Mouse (Mus musculus): ENCODE data around the gene Ttc21a.
"Not testable (repeated sequence)": the region's sequence is repeated elsewhere in the genome, so short reads cannot be mapped to it uniquely, and the experiment has no call there.

Gene Ttc21a

GRCm38 (mm10) chr9:119993092-119993844 is 55.9 kb downstream of the Ttc21a start:
- in situ Hi-C loops (cut with MboI; ENCODE audit: low sequenced_read_pairs), result no loop called here

- in situ Hi-C loops (cut with MboI; ENCODE audit: low sequenced_read_pairs), result no loop called here
These were observed 56.8 kb downstream of the Ttc21a start for GRCm38 (mm10) chr9:119994207-119994606.

- in situ Hi-C loops (cut with MboI; ENCODE audit: low sequenced_read_pairs), result no loop called here
These were observed 58.7 kb downstream of the Ttc21a start for GRCm38 (mm10) chr9:119996080-119996479.

GRCm38 (mm10) chr9:119998776-119999175 is 61.4 kb downstream of the Ttc21a start:
- in situ Hi-C loops (cut with MboI; ENCODE audit: low sequenced_read_pairs), result no loop called here

- in situ Hi-C loops (cut with MboI; ENCODE audit: low sequenced_read_pairs), result no loop called here
These were observed 62.2 kb downstream of the Ttc21a start for GRCm38 (mm10) chr9:119999636-120000035.

- in situ Hi-C loops (cut with MboI; ENCODE audit: low sequenced_read_pairs), result no loop called here
These were observed 63.4 kb downstream of the Ttc21a start for GRCm38 (mm10) chr9:120000761-120001160.

- in situ Hi-C loops (cut with MboI; ENCODE audit: low sequenced_read_pairs), result no loop called here
These were observed 64.7 kb downstream of the Ttc21a start for GRCm38 (mm10) chr9:120001945-120002725.

GRCm38 (mm10) chr9:120002893-120003292 is 65.5 kb downstream of the Ttc21a start:
- in situ Hi-C loops (cut with MboI; ENCODE audit: low sequenced_read_pairs), result no loop called here

- in situ Hi-C loops (cut with MboI; ENCODE audit: low sequenced_read_pairs), result no loop called here
These were observed 68.5 kb downstream of the Ttc21a start for GRCm38 (mm10) chr9:120005936-120006335.

GRCm38 (mm10) chr9:120007833-120008232 is 70.4 kb downstream of the Ttc21a start:
- in situ Hi-C loops (cut with MboI; ENCODE audit: low sequenced_read_pairs), result no loop called here

GRCm38 (mm10) chr9:120009226-120009841 is 71.9 kb downstream of the Ttc21a start:
- in situ Hi-C loops (cut with MboI; ENCODE audit: low sequenced_read_pairs), result no loop called here

- in situ Hi-C loops (cut with MboI; ENCODE audit: low sequenced_read_pairs), result no loop called here
These were observed 72.5 kb downstream of the Ttc21a start for GRCm38 (mm10) chr9:120009871-120010270.

GRCm38 (mm10) chr9:120010781-120011511 is 73.5 kb downstream of the Ttc21a start:
- in situ Hi-C loops (cut with MboI; ENCODE audit: low sequenced_read_pairs), result no loop called here

- in situ Hi-C loops (cut with MboI; ENCODE audit: low sequenced_read_pairs), result no loop called here
These were observed 74.1 kb downstream of the Ttc21a start for GRCm38 (mm10) chr9:120011533-120011932.

- in situ Hi-C loops (cut with MboI; ENCODE audit: low sequenced_read_pairs), result not testable (repeated sequence)
These were observed 74.8 kb downstream of the Ttc21a start for GRCm38 (mm10) chr9:120012161-120012560.

- in situ Hi-C loops (cut with MboI; ENCODE audit: low sequenced_read_pairs), result no loop called here
These were observed 75.4 kb downstream of the Ttc21a start for GRCm38 (mm10) chr9:120012781-120013180.

GRCm38 (mm10) chr9:120013251-120013820 is 75.9 kb downstream of the Ttc21a start:
- in situ Hi-C loops (cut with MboI; ENCODE audit: low sequenced_read_pairs), result no loop called here

GRCm38 (mm10) chr9:120014828-120015227 is 77.4 kb downstream of the Ttc21a start:
- in situ Hi-C loops (cut with MboI; ENCODE audit: low sequenced_read_pairs), result no loop called here

GRCm38 (mm10) chr9:120016956-120017355 is 79.5 kb downstream of the Ttc21a start:
- in situ Hi-C loops (cut with MboI; ENCODE audit: low sequenced_read_pairs), result no loop called here

All from CH12F3 (cell line).